Mouse (Mus musculus) lung, postnatal 14 days (tissue): ENCODE data around the gene Pam.

ENCODE experiments used
- DNase-seq: peaks from one replicate; pipeline ENCODE4 v3.0.0; 2021

Pam gene

DNA sequence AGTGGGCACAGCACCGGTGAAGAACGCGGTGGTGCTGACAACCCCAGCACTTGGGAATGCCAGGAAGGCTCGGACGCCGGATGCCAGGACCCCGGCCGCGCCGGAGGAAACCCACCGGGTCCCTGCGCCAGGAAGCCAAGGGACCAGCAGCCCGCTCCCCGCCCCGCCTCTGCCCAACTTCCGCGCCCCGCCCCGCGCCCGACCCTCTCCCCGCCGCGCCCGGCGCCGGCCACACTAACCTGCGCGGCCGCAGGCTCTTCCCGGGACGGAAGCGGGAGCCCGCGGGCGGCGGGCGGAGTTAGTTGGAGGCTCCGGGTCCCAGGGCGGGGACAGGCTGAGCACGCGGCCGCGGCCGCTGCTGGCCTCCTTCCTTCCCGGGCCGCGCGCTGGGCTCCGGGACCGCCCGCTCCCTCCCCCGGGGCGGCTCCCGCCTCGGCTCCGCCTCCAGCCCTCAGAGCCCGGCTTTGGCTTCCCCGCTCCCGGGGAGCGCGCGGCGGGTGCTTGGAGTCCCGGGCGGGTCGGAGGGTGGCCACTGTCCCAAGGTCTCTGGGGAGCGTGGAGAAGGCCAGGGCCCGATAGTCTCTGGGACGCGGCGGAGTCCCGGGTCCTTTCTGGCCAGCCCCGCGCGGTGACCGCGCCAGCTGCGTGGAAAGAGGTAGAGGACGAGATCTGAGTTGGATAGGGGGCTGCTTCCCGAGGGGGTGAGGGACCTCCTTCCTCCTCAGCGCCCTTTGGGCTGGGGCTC lies at the start of gene Pam:
Pam (minus strand) TSS at position 401 of the 745 bp plus-strand sequence.
- peak; percentile 89 for DNase-seq

GRCm38 (mm10) chr1:98144845-98145244 lies 49.4 kb upstream of the Pam start:
- DNase-seq: no peak

DNA sequence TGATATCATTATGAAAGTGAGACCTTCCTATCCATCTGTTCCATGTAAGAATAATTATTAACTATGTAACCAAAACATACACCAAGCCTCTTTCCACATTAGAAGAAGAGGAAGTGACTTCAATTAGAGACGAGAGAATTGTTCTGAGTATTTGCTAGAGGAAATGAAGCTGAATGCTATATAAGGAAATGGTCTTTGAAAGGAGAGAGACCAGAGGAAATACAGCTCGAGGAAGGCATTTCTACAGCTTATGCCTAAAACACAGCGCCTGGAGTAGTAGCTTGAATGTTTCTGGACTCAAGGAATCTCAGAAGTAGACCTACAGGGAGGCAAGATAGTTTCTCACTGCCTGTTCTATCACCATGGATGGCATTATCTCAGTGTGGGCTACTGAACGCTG lies 35.8 kb upstream of the Pam start:
- DNase-seq: no peak

GRCm38 (mm10) chr1:98129561-98130347 lies 34.3 kb upstream of the Pam start:
- no peak for DNase-seq

DNA sequence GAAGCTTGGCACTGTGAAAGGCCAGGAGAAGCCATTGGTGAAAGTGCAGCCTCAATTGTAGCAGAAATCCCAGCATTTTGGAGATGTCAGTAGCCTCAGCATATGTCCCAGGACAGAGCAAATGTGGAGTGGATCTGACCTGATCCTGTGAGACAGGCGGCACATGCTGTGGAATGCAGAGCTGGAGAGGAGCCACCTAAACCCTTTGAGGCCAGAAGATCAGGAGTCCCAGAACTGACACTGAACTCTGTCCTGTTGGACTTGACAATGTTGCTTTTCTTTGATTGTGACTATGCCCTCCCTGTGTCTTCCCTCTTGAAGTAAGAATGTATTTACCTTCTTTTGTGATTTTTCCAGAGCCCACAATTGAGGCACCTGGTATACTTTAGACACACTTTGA lies 33.7 kb upstream of the Pam start:
- DNase-seq: no peak

- no peak for DNase-seq
Measured at GRCm38 (mm10) chr1:98128338-98129096, 33.1 kb upstream of the Pam start.

- DNase-seq: no peak
Measured at GRCm38 (mm10) chr1:98126268-98126667, 30.8 kb upstream of the Pam start.

DNA sequence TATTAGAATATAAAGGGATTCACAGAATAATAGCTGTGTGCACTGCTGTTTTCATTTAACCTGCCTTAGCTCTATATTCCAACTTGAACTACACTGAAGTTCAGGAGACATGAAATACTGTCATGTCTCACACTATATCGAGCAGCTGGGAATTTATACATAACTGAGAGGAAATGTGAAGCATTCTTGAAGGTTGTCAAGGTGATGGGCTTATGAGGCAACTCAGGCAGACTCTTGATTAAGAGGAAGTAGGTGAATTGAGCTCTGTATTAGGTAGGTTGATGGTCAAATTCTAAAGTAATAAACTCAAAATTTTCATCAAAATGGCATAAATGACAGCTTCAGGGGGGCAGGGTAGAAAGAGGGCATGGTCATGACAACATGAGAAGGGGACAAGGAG lies 29.3 kb upstream of the Pam start:
- DNase-seq: no peak

DNA sequence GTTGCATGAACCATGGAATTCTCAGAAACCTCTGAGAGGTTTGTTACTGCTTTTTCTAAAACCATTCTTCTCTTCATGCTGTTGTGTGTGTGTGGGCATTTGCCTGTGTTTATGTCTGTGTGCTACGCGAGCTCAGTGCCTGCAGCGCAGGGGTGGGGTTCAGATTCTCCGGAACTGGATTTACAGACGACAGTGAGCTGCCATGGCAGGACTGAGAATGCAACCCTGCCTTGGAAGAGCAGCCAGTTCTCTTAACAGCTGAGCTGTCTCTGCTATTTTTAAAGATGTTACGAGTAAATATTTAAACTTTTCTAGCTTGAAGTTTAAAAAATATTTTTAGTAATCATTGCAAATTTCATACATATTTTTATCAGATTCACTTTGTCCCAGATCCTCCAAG lies 24.1 kb upstream of the Pam start:
- DNase-seq: no peak

DNA sequence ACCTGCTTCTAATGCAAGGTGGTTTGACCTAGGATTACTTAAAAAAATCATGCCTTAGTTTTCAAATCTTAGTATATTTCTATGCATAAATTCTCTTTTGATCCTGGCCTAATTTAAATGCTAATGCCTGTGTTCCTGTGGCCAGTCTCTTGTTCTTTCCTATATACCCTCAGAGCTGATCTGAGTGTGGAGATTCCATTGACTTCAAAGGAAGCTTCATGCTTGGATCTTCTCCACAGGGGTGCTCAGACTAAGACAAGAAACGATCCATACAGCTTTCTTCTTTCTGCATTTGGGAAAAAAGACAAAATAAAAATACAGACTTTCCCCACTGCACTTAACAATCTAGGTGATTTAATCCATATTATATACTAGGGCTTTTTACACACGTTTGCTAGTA lies 12.2 kb upstream of the Pam start:
- no peak for DNase-seq

DNA sequence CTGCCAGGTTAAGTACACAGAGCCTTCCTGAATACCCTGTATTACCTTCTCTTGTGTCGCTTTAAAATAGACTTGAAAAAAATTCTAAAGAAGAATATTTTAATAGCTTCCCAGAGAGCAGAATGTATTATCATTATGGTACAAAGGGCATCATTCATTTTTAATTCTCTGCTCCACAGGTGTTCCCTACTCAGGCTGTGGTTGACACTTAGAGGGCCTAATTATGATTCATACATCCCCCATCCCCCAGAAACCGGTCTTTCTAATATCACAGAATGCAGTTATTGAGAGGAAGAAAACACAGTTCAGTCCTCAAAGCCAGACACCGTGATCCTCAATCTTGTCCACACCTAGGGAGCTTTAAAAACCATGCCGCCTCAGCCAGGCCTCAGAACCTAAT lies 4.0 kb upstream of the Pam start:
- DNase-seq: no peak

GRCm38 (mm10) chr1:98097957-98098729 lies 2.7 kb upstream of the Pam start:
- no peak for DNase-seq

DNA sequence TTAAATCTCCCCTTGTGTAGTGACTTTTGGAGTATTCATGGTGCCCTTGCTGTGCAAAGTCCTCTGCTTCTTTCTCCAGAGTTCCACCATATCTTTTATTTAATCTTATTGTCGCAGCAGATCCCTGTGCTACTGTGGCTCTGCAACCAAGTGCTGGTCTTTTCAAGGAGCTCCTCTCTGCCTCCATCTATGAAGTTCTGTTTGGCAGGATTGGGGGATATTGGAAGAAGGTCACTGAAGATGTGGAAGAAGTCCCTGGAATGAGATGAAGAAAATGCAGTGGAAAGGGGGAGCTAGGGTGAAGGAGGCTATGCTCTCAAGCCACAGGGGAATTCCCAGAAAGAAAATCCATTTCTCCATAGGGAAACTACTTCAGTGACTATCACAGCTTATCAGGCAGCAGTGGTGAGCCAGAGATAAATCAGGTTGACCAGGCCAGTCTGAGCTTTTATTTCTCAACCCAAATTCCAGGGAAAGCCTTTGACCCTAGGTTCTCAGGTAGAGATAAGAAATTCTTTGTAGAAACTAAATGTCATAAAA lies 1.0 kb upstream of the Pam start:
- DNase-seq: no peak

DNA sequence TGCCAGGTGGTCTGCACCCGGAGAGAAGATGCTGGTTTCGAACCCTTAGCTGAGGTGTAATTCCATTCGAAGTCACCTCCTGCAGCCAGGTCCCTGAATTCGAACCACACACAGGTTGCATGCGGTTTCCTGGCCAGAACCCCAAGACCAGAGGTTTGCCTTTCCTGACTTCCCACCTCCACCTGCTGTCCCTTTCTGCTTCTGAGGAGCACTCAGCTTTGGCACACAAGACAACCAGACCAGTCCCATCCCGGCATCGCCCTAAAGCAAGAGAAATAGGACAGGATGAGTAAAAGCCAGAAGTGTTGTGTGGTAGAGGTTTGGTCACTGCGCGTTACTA lies 515 bp upstream of the Pam start:
- DNase-seq: no peak

- DNase-seq: peak; percentile 48
Measured at GRCm38 (mm10) chr1:98094811-98095245, 618 bp downstream of the Pam start.

DNA sequence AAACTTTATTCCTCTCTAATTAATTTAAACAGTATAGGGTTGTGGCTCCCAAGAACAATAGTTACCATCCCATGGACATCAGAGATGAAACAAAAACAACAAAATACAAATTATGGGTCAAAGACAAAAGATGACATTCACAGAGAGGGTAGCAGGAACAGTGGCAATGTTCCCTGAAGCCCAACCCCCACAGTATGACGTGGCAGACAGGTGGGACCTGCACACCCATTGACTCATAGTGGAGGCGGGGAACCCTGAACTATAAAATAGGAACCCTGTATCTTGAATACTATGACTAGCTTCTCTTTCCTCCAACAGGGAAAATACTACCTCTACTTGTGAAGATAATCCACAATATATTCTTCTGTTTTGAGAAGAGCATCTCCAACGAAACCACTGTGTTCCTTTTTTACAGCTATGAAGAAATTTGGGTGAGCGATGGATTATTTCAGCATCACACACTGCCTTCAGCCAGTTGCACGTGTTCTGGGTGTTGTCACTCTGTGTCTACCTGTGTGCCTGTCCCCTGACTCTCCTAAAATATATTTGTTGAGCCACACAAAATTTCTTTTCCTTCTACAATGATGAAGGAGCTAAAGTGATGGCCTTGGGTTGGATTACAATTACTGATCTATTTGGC lies 6.0 kb downstream of the Pam start:
- no peak for DNase-seq

GRCm38 (mm10) chr1:98086456-98086855 lies 9.0 kb downstream of the Pam start:
- DNase-seq: no peak

- no peak for DNase-seq
Measured at GRCm38 (mm10) chr1:98084596-98085274, 10.7 kb downstream of the Pam start.

DNA sequence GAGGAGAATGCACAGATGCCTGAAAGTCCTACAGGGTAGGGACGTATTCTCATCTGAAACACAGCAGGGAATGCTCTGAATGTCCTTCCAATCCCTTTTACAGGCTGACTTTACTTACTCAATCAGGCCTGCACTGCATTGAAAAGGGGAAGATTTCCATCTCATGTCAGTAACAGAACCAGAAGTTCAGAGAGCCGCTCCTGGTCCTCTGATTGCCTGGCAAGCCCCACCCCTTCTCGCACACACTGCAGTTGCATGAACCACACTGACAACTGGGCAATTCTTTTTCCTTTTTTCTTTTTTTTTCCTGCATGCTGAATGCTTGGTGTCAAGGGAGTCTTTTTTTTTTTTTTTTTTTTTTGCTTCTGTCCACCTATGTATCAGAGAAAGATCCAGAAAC lies 11.9 kb downstream of the Pam start:
- no peak for DNase-seq

DNA sequence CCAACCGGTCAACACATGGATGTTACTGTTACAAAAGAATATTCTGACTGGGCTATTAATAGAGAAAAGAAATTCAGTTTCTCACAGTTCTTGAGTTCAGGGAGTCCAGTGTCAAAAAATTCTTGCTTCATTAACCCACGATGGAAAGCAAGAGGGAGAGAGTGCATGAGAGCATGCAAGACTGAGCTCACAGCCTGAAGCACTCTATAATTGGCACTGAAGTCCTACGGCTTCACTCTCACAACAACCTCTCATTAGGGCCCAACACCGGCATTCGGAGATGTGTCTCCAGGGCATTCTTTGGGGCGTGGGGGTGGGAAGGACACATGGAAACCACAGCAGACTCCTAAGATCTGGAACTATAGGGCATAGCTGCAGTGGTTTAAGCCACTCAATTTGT lies 12.5 kb downstream of the Pam start:
- DNase-seq: no peak

- no peak for DNase-seq
Measured at GRCm38 (mm10) chr1:98080431-98080830, 15.0 kb downstream of the Pam start.

DNA sequence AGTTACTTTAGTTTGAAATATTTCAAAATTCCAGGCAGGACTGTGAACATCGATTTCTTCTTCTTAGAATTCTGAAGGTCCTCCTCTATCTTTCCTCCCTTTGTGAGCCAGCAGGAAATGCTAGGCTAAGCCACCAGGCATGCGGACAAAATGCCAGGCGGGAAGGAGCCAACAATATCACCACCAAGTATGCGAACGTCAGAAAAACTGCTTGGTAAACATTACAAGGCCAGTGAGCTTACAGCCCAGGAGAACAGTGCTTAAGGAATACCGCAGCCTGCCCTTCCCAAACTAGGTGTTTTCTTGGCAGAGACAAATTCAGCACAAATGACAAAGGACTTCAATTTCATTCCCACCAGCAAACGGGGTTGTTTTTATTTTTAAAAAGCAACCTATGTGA lies 15.8 kb downstream of the Pam start:
- peak; percentile 66 for DNase-seq
